Mouse (Mus musculus): Measurements from ENCODE around the gene Igsf11.

- TF ChIP-seq NRF1 (IDR thresholded peaks at IDR 0.05; ENCODE audit: insufficient read depth, low read depth, low read length, poor library complexity, severe bottlenecking), result no peak
- no peak for TF ChIP-seq EP300 (IDR thresholded peaks at IDR 0.05; ENCODE audit: low read depth in 1 of 2, low read length in 2 of 2)
- no peak for TF ChIP-seq CTCF (IDR thresholded peaks at IDR 0.05 in 2 of 3, conservative IDR thresholded peaks at IDR 0.05 in 1 of 3; ENCODE audit: control insufficient read depth in 1 of 3, insufficient read depth in 1 of 3, low read depth in 2 of 3, low read length in 3 of 3, poor library complexity in 1 of 3, severe bottlenecking in 1 of 3)
- no peak for TF ChIP-seq POLR2A (IDR thresholded peaks at IDR 0.05; ENCODE audit: control insufficient read depth in 1 of 2, insufficient read depth in 1 of 2, low read depth in 1 of 2, low read length in 2 of 2, poor library complexity in 1 of 2)
- no peak for TF ChIP-seq HCFC1 (IDR thresholded peaks at IDR 0.05; ENCODE audit: low read depth, low read length)
These were observed 28.1 kb upstream of the Igsf11 start for GRCm38 (mm10) chr16:38864358-38864757.
